Mouse (Mus musculus): Measurements from ENCODE around the gene B2m.

Gene B2m

DNA sequence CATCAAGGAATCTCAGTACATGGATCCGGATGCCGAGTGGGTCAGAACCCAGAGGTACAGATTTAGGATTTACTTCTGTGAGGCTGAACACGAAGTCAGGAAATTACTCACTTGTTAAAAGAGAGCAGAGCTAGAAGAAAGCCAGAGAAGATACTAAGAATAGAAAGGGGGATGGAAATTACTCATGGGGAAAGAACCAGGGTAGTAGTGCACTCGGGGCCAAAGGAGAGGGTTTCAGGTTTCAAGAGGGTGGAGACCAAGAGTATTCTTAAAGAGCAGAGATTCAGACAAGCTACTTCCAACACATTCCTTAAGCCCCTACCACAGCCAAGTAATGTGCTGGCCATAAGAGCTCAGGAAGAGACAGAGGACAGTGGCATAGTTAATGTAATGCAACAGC lies 14.1 kb downstream of the B2m start:
- Histone ChIP-seq H3K9me3 (ENCODE audit: low read length) (no peaks in the 10 kb centered on the region), H3K4me1 (replicated peaks; ENCODE audit: low read depth, low read length) (peaks cover 32% of the 10 kb centered on the region), H3K4me3 (replicated peaks; ENCODE audit: low read length) (0 out of 2 replicates have a peak overlapping the region, but pooled peaks have one; percentile 4), H3K36me3 (ENCODE audit: insufficient read depth, low read length) (no peaks in the 10 kb centered on the region), H3K27me3 (ENCODE audit: insufficient read depth, low read length) (0 out of 2 replicates have a peak, but pooled peaks cover 6% of the 10 kb centered on the region)
- TF ChIP-seq POU5F1 (IDR thresholded peaks at IDR 0.05; ENCODE audit: borderline replicate concordance, low read length) (no peak), CTCF (conservative IDR thresholded peaks at IDR 0.05; ENCODE audit: low read length) (no peak), NANOG (IDR thresholded peaks at IDR 0.05; ENCODE audit: borderline replicate concordance, low read length) (no peak)

GRCm38 (mm10) chr2:122162529-122162928 lies 15.0 kb downstream of the B2m start:
- H3K4me1 ChIP-seq (replicated peaks; ENCODE audit: low read depth, low read length): peaks cover 32% of the 10 kb centered on the region
- H3K27me3 ChIP-seq (ENCODE audit: insufficient read depth, low read length): 0 out of 2 replicates have a peak, but pooled peaks cover 6% of the 10 kb centered on the region
- TF ChIP-seq CTCF (conservative IDR thresholded peaks at IDR 0.05; ENCODE audit: low read length) (no peak), NANOG (IDR thresholded peaks at IDR 0.05; ENCODE audit: borderline replicate concordance, low read length) (no peak), POU5F1 (IDR thresholded peaks at IDR 0.05; ENCODE audit: borderline replicate concordance, low read length) (no peak)
- no peak overlapping the region for H3K4me3 ChIP-seq (replicated peaks; ENCODE audit: low read length)
- no peaks in the 10 kb centered on the region for H3K9me3 ChIP-seq (ENCODE audit: low read length)
- no peaks in the 10 kb centered on the region for H3K36me3 ChIP-seq (ENCODE audit: insufficient read depth, low read length)

DNA sequence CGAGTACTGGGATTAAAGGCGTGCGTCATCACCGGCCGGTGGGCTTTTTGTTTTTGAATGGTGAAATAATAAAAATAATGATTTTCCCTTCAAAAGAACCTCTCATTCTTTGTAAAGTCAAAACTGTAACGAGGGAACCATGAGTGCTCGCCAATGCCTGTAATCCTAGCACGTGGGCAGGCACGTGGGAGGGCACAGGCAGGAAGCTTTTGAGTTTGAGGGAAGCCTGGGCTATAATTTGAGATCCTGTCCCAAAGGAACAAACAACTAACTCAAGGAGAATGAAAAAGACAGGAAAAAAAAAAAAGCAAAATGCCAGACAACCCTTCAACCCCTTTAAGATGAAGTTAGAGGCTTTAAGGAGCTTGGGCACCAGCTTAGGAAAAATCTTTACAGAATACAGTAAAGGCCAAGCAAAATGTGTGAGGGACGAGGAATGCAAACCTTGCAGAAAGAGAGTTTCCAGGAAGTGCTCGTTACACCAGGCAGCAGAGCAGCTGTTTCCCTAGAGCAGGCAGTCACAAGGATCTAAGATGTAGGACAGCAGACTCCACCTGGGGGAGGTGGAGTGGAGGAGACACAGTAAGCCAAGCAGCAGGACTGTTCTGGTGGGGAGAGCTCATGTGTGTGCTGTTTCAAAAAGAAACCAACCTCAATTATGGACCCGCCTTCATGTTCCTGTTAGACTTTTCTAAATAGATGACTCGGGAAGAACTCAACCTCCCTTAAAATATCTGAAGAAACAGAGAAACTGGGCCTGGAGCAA lies 16.1 kb downstream of the B2m start:
- TF ChIP-seq CTCF (conservative IDR thresholded peaks at IDR 0.05; ENCODE audit: low read length): no peak
- no peak for TF ChIP-seq NANOG (IDR thresholded peaks at IDR 0.05; ENCODE audit: borderline replicate concordance, low read length)
- no peak for TF ChIP-seq POU5F1 (IDR thresholded peaks at IDR 0.05; ENCODE audit: borderline replicate concordance, low read length)
- Histone ChIP-seq H3K36me3 (ENCODE audit: insufficient read depth, low read length) (no peaks in the 10 kb centered on the region), H3K4me3 (replicated peaks; ENCODE audit: low read length) (0 out of 2 replicates have a peak overlapping the region, but pooled peaks have one; percentile 7), H3K27me3 (ENCODE audit: insufficient read depth, low read length) (0 out of 2 replicates have a peak, but pooled peaks cover 9% of the 10 kb centered on the region), H3K9me3 (ENCODE audit: low read length) (no peaks in the 10 kb centered on the region), H3K4me1 (replicated peaks; ENCODE audit: low read depth, low read length) (peaks cover 25% of the 10 kb centered on the region)

DNA sequence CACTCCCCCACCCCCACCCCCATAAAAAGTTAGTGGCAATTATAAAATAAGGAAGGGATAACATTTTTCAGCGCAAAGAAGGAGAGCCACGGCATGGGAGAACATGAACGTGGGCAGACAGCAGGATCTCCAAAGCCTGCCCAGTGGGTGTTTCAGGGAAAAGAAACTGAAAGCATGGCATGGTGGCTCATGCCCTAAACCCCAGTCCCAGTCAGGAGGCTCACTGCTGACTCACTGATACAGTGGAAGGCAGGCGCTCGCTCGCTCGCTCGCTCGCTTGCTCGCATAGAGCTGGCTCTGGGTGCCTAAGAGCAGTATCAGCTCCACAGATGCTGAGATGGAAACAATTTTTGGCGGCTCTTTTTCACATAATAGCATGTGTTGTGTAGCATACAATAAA lies 16.8 kb downstream of the B2m start:
- Histone ChIP-seq H3K4me1 (replicated peaks; ENCODE audit: low read depth, low read length) (peaks cover 20% of the 10 kb centered on the region), H3K4me3 (replicated peaks; ENCODE audit: low read length) (0 out of 2 replicates have a peak overlapping the region, but pooled peaks have one; percentile 7), H3K36me3 (ENCODE audit: insufficient read depth, low read length) (no peaks in the 10 kb centered on the region), H3K9me3 (ENCODE audit: low read length) (no peaks in the 10 kb centered on the region), H3K27me3 (ENCODE audit: insufficient read depth, low read length) (0 out of 2 replicates have a peak, but pooled peaks cover 9% of the 10 kb centered on the region)
- TF ChIP-seq CTCF (conservative IDR thresholded peaks at IDR 0.05; ENCODE audit: low read length) (no peak), POU5F1 (IDR thresholded peaks at IDR 0.05; ENCODE audit: borderline replicate concordance, low read length) (no peak)

- 0 out of 2 replicates have a peak, but pooled peaks cover 3% of the 10 kb centered on the region for H3K27me3 ChIP-seq (ENCODE audit: insufficient read depth, low read length)
- H3K9me3 ChIP-seq (ENCODE audit: low read length): no peaks in the 10 kb centered on the region
- H3K36me3 ChIP-seq (ENCODE audit: insufficient read depth, low read length): no peaks in the 10 kb centered on the region
- H3K4me1 ChIP-seq (replicated peaks; ENCODE audit: low read depth, low read length): no peaks in the 10 kb centered on the region
- no peak overlapping the region for H3K4me3 ChIP-seq (replicated peaks; ENCODE audit: low read length)
- TF ChIP-seq NANOG (IDR thresholded peaks at IDR 0.05; ENCODE audit: borderline replicate concordance, low read length): no peak
- no peak for TF ChIP-seq POU5F1 (IDR thresholded peaks at IDR 0.05; ENCODE audit: borderline replicate concordance, low read length)
- TF ChIP-seq CTCF (conservative IDR thresholded peaks at IDR 0.05; ENCODE audit: low read length): no peak
These were observed 23.8 kb downstream of the B2m start for GRCm38 (mm10) chr2:122171292-122171691.

GRCm38 (mm10) chr2:122172188-122172587 lies 24.7 kb downstream of the B2m start:
- no peaks in the 10 kb centered on the region for H3K4me1 ChIP-seq (replicated peaks; ENCODE audit: low read depth, low read length)
- 0 out of 2 replicates have a peak, but pooled peaks cover 3% of the 10 kb centered on the region for H3K27me3 ChIP-seq (ENCODE audit: insufficient read depth, low read length)
- TF ChIP-seq NANOG (IDR thresholded peaks at IDR 0.05; ENCODE audit: borderline replicate concordance, low read length): no peak
- no peak for TF ChIP-seq CTCF (conservative IDR thresholded peaks at IDR 0.05; ENCODE audit: low read length)
- no peak for TF ChIP-seq POU5F1 (IDR thresholded peaks at IDR 0.05; ENCODE audit: borderline replicate concordance, low read length)
- H3K4me3 ChIP-seq (replicated peaks; ENCODE audit: low read length): no peak overlapping the region
- H3K36me3 ChIP-seq (ENCODE audit: insufficient read depth, low read length): no peaks in the 10 kb centered on the region
- no peaks in the 10 kb centered on the region for H3K9me3 ChIP-seq (ENCODE audit: low read length)

DNA sequence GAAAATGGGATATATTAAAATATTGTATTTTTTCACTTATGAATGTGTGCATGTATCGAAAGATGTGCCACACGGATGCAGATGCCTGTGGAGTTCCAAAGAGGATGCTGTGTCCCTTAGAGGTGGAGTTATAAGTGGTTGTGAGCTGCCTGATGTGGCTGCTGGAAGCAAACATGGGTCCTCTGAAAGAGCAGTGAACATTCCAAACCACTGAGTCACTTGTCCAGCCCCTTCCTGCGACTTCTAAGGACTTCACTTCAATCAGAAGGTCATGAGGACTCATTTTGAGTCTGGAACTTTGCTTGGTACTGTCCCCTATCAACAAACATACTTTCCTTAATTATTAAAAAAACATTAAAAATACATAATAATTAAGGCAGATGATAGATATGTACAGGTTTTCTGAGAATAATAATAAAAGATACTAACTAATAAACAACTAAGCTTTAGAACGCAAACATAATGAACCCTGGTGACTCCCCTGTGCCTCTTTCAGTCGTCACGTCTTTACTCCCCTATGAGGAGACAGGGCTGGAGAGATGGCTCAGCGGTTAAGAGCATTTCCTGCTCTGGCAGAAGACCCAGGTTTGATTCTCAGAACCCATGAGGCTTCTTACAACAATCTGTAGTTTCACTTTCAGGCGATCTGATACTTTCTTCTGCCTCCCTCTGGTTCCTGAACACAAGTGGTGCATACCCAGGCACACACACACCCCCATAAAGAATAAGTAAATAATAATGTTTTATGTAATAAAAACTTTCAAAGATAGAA lies 32.8 kb downstream of the B2m start:
- Histone ChIP-seq H3K36me3 (ENCODE audit: insufficient read depth, low read length) (no peaks in the 10 kb centered on the region), H3K9me3 (ENCODE audit: low read length) (no peaks in the 10 kb centered on the region), H3K4me3 (replicated peaks; ENCODE audit: low read length) (no peak overlapping the region), H3K4me1 (replicated peaks; ENCODE audit: low read depth, low read length) (no peaks in the 10 kb centered on the region), H3K27me3 (ENCODE audit: insufficient read depth, low read length) (peaks cover 10% of the 10 kb centered on the region)
- TF ChIP-seq NANOG (IDR thresholded peaks at IDR 0.05; ENCODE audit: borderline replicate concordance, low read length) (no peak), POU5F1 (IDR thresholded peaks at IDR 0.05; ENCODE audit: borderline replicate concordance, low read length) (no peak), CTCF (conservative IDR thresholded peaks at IDR 0.05; ENCODE audit: low read length) (no peak)

- Histone ChIP-seq H3K4me3 (replicated peaks; ENCODE audit: low read length) (no peak overlapping the region), H3K9me3 (ENCODE audit: low read length) (no peaks in the 10 kb centered on the region), H3K36me3 (ENCODE audit: insufficient read depth, low read length) (no peaks in the 10 kb centered on the region), H3K4me1 (replicated peaks; ENCODE audit: low read depth, low read length) (peaks cover 9% of the 10 kb centered on the region), H3K27me3 (ENCODE audit: insufficient read depth, low read length) (peaks cover 17% of the 10 kb centered on the region)
- no peak for TF ChIP-seq CTCF (conservative IDR thresholded peaks at IDR 0.05; ENCODE audit: low read length)
- no peak for TF ChIP-seq NANOG (IDR thresholded peaks at IDR 0.05; ENCODE audit: borderline replicate concordance, low read length)
- TF ChIP-seq POU5F1 (IDR thresholded peaks at IDR 0.05; ENCODE audit: borderline replicate concordance, low read length): no peak
These were observed 37.6 kb downstream of the B2m start for GRCm38 (mm10) chr2:122185086-122185485.
